Mouse (Mus musculus) spleen, postnatal 36 days (tissue): ENCODE results near the gene Ret.

Experiments used
- DNase-seq, 2 experiments: peaks; one replicate each; pipeline ENCODE4 v3.0.0; 2022; ENCODE audit warnings: low spot score in 2 of 2, mixed read lengths in 1 of 2

The Ret gene

DNA sequence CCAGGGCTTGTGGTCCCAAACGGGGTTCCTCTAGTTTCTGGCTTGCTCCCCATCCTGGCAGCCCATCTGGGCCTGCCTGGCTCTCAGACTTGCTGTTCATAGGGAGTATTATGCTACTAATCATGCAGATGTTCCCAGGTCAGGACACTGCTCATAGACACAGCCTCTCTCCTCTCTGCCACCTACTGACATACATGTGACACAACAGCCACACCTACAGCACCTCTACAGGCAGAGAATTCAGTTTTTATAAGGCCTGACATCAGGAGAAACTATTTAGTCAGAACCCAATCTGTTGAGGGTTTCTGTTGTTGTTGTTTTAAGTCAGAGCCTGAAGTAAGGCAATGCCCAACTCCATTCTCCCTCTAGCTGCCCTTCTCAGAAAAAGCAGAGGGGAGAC, 85.7 kb downstream of the Ret start:
- no peak for DNase-seq
